Mouse (Mus musculus) forebrain, embryonic 12.5 days (tissue): Measurements from ENCODE around the gene Olfr885. TPM values are rescaled to one million over a fixed set of nuclear protein-coding genes. Genes with fewer than 3 reads are reported as not detected.

Experiments used
- ATAC-seq: fragments of 200-750 bp; cut with Nextera tagmentation; 2 replicates; pipeline ENCODE4 v1.8.0; 2017; ENCODE audit warnings: moderate TSS enrichment; ENCODE audit not compliant: low FRiP score
- H3K27ac ChIP-seq: fragments of 300-500 bp; sonication (generic); 2 replicates; pipeline ENCODE4 v1.5.1; 2016; ENCODE audit warnings: mild to moderate bottlenecking
- H3K27me3 ChIP-seq: fragments of 300-500 bp; sonication (generic); 2 replicates; pipeline ENCODE4 v1.6.1; 2016; ENCODE audit warnings: mild to moderate bottlenecking
- H3K36me3 ChIP-seq: fragments of 300-500 bp; sonication (generic); replicated peaks from 2 replicates; pipeline ENCODE4 v1.6.1; 2016; ENCODE audit warnings: mild to moderate bottlenecking
- H3K4me1 ChIP-seq: fragments of 300-500 bp; sonication (generic); 2 replicates; pipeline ENCODE4 v1.6.1; 2016
- H3K4me2 ChIP-seq: fragments of 300-500 bp; sonication (generic); 2 replicates; pipeline ENCODE4 v1.6.1; 2016; ENCODE audit warnings: mild to moderate bottlenecking, moderate library complexity
- H3K4me3 ChIP-seq: fragments of 300-500 bp; sonication (generic); replicated peaks from 2 replicates; pipeline ENCODE4 v1.5.1; 2016; ENCODE audit warnings: mild to moderate bottlenecking
- H3K9ac ChIP-seq: fragments of 300-500 bp; sonication (generic); 2 replicates; pipeline ENCODE4 v1.6.1; 2016; ENCODE audit warnings: mild to moderate bottlenecking
- H3K9me3 ChIP-seq: fragments of 300-500 bp; sonication (generic); 2 replicates; pipeline ENCODE4 v1.6.1; 2016
- WGBS: fragments of 180-500 bp; shearing (Covaris S2); methylation state at CpG from one replicate; pipeline ENCODE4 v1.1.7; 2016; 5-methylcytosine and 5-hydroxymethylcytosine counted together
- polyA plus RNA-seq: library from polyadenylated mRNA; unstranded; fragments of >200 nt; fragmentation: Nextera tagmentation; extraction: Ambion mirVana; gene quantifications from 2 replicates; pipeline ENCODE4 v1.2.1, GENCODE M21; 2016

Gene Olfr885
- not detected in 2 replicates for polyA plus RNA-seq

- H3K4me2 ChIP-seq = no peak within 1 kb of the TSS
- no peaks in the 10 kb centered on the region for H3K4me1 ChIP-seq
- H3K9me3 ChIP-seq = no peaks in the 10 kb centered on the region
- H3K36me3 ChIP-seq = no peaks in the 10 kb centered on the region
- 87% methylated on average over 3 of the region's 3 CpGs for WGBS
- no peak within 1 kb of the TSS for H3K27ac ChIP-seq
- no peak within 1 kb of the TSS for H3K9ac ChIP-seq
- no peaks in the 10 kb centered on the region for H3K27me3 ChIP-seq
- no peak for ATAC-seq
- H3K4me3 ChIP-seq = no peak within 1 kb of the TSS
These were observed at the start of gene Olfr885 for GRCm38 (mm10) chr9:38061022-38061421. Gene Olfr885, plus strand, starts transcription at chr9:38061322.

- Histone ChIP-seq H3K9me3 (no peaks in the 10 kb centered on the region), H3K36me3 (no peaks in the 10 kb centered on the region), H3K4me3 (no peak within 1 kb of the TSS), H3K4me2 (no peak within 1 kb of the TSS), H3K9ac (no peak within 1 kb of the TSS), H3K27me3 (no peaks in the 10 kb centered on the region), H3K4me1 (no peaks in the 10 kb centered on the region), H3K27ac (no peak within 1 kb of the TSS)
- WGBS = 92% methylated on average over 1 of the region's 1 CpGs
- ATAC-seq = no peak
These were observed 35.6 kb upstream of the Olfr885 start, which contains the start of gene Olfr883 for GRCm38 (mm10) chr9:38025508-38025907. Gene Olfr883, plus strand, starts transcription at chr9:38025808.

- H3K4me2 ChIP-seq = no peak within 1 kb of the TSS
- 75% methylated on average over 1 of the region's 1 CpGs for WGBS
These were observed 14.9 kb upstream of the Olfr885 start, which contains the start of gene Olfr884 for GRCm38 (mm10) chr9:38046255-38046654. Gene Olfr884, plus strand, starts transcription at chr9:38046555.

GRCm38 (mm10) chr9:38083772-38084171 lies 22.6 kb downstream of the Olfr885 start, which contains the start of gene Olfr887:
Gene Olfr887, plus strand, starts transcription at chr9:38084072.
- no peak for ATAC-seq
- no peak within 1 kb of the TSS for H3K9ac ChIP-seq
- WGBS = 91% methylated on average over 1 of the region's 1 CpGs

More at GRCm38 (mm10) chr9:38046255-38046654, 14.9 kb upstream of the Olfr885 start, which contains the start of gene Olfr884:
- H3K4me3 ChIP-seq = no peak within 1 kb of the TSS
- H3K36me3 ChIP-seq = no peaks in the 10 kb centered on the region
- H3K4me1 ChIP-seq = no peaks in the 10 kb centered on the region
- no peak within 1 kb of the TSS for H3K9ac ChIP-seq
- no peak within 1 kb of the TSS for H3K27ac ChIP-seq
- ATAC-seq = no peak
- no peaks in the 10 kb centered on the region for H3K27me3 ChIP-seq
- H3K9me3 ChIP-seq = no peaks in the 10 kb centered on the region

GRCm38 (mm10) chr9:38107828-38108227 lies 46.7 kb downstream of the Olfr885 start, which contains the start of gene Olfr888:
Gene Olfr888, plus strand, starts transcription at chr9:38108128.
- Histone ChIP-seq H3K27ac (no peak within 1 kb of the TSS), H3K9ac (no peak within 1 kb of the TSS), H3K36me3 (no peaks in the 10 kb centered on the region), H3K4me2 (no peak within 1 kb of the TSS), H3K4me3 (no peak within 1 kb of the TSS), H3K9me3 (no peaks in the 10 kb centered on the region), H3K4me1 (no peaks in the 10 kb centered on the region), H3K27me3 (no peaks in the 10 kb centered on the region)
- no peak for ATAC-seq
- 82% methylated on average over 1 of the region's 1 CpGs for WGBS

More at GRCm38 (mm10) chr9:38083772-38084171, 22.6 kb downstream of the Olfr885 start, which contains the start of gene Olfr887:
- Histone ChIP-seq H3K9me3 (no peaks in the 10 kb centered on the region), H3K4me1 (no peaks in the 10 kb centered on the region), H3K27me3 (no peaks in the 10 kb centered on the region), H3K36me3 (no peaks in the 10 kb centered on the region), H3K27ac (no peak within 1 kb of the TSS), H3K4me2 (no peak within 1 kb of the TSS), H3K4me3 (no peak within 1 kb of the TSS)

Other genes starting within 250 kb of the Olfr885 start
- gene Olfr877, start 207.1 kb upstream of the Olfr885 start, polyA plus RNA-seq = not detected in 2 replicates
- gene Olfr145, start 164.6 kb upstream of the Olfr885 start, polyA plus RNA-seq = not detected in 2 replicates
- 0.06 TPM in 1 of 2 replicates, not detected in the other for gene Olfr878, start 143.5 kb upstream of the Olfr885 start, polyA plus RNA-seq
- gene Olfr881, start 69.5 kb upstream of the Olfr885 start, polyA plus RNA-seq = not detected in 2 replicates
- gene Olfr883, start 35.5 kb upstream of the Olfr885 start, polyA plus RNA-seq = not detected in 2 replicates
- not detected in 2 replicates for gene Olfr884, start 14.8 kb upstream of the Olfr885 start, polyA plus RNA-seq
- gene Olfr887, start 22.8 kb downstream of the Olfr885 start, polyA plus RNA-seq = not detected in 2 replicates
- not detected in 2 replicates for gene Olfr888, start 46.8 kb downstream of the Olfr885 start, polyA plus RNA-seq
- 0.08 and 0.09 TPM in 2 replicates for gene Olfr889, start 53.9 kb downstream of the Olfr885 start, polyA plus RNA-seq
- not detected in 2 replicates for gene Olfr890, start 81.2 kb downstream of the Olfr885 start, polyA plus RNA-seq
- gene Olfr891, start 119.5 kb downstream of the Olfr885 start, polyA plus RNA-seq = not detected in 2 replicates
- gene Olfr893, start 147.0 kb downstream of the Olfr885 start, polyA plus RNA-seq = not detected in 2 replicates
- not detected in 2 replicates for gene Olfr894, start 156.7 kb downstream of the Olfr885 start, polyA plus RNA-seq
- gene Olfr143, start 191.5 kb downstream of the Olfr885 start, polyA plus RNA-seq = not detected in 2 replicates
- not detected in 2 replicates for gene Olfr895, start 206.5 kb downstream of the Olfr885 start, polyA plus RNA-seq
- not detected in 2 replicates for gene Olfr896-ps1, start 229.8 kb downstream of the Olfr885 start, polyA plus RNA-seq